Mouse (Mus musculus) heart, postnatal 0 days (tissue): ENCODE measurements around the gene Rgp1.

Experiments used
- CTCF ChIP-seq: IDR thresholded peaks from 2 replicates; pipeline ENCODE4 v1.5.1; 2016; ENCODE audit warnings: antibody characterized with exemption, control low read depth, low read depth
- EP300 ChIP-seq: IDR thresholded peaks from 2 replicates; pipeline ENCODE4 v1.6.1; 2016; ENCODE audit warnings: antibody characterized with exemption, low read depth

DNA sequence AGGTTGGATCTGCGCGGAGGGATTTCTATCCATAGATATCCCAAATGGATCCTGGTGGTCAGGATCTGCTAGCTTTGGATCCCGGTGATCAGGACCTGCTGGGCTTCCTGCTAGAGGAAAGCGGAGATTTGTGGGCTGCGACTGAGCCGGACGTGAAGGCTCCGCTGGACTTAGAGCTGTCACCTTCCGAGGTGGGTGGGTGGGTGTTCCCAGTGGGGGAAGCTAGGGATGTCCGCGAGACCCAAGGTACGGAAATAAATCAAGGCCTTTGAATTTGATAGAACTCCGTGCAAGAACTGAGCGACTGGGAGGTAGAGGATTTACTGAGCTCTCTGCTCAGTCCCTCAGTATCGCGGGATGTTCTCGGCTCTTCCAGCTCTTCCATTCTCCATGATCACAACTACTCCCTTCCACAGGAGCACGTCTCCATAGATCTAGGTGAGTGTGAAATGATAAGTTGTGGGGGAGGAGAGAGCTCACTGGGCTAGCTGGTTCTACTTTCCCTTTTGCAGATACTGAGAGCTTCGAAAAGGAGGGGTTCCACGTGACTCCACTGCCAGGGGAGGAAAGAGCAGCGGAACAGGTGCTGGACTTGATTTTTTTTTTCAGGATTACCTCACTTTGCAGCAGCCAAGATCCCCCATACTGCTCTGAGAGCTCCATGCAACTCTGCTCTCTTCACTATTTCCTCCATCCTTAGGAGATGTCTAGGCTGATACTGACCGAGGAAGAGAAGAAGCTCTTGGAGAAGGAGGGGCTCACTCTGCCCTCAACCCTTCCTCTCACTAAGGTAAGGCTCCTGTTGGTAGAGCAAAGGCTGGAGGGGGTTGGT, 15.5 kb upstream of the Rgp1 start:
- TF ChIP-seq EP300 (no peak), CTCF (no peak)
